Mouse (Mus musculus): ENCODE measurements around the gene Nrros. TPM values are rescaled to one million over a fixed set of nuclear protein-coding genes. Genes with fewer than 3 reads are reported as not detected.
"Not testable (repeated sequence)": the region's sequence is repeated elsewhere in the genome, so short reads cannot be mapped to it uniquely, and the experiment has no call there.

Gene Nrros
- polyA plus RNA-seq, 1 experiment, result 0.60 TPM

- no peaks in the 10 kb centered on the region for H3K4me1 ChIP-seq (ENCODE audit: control insufficient read depth, insufficient read depth, low read length)
- TF ChIP-seq POLR2A (IDR thresholded peaks at IDR 0.05; ENCODE audit: low read depth, low read length) (no peak), CTCF (IDR thresholded peaks at IDR 0.05; ENCODE audit: borderline replicate concordance, insufficient read depth, low read length) (no peak)
- no peak overlapping the region for H3K27ac ChIP-seq (ENCODE audit: insufficient read depth, low read length)
- no peak overlapping the region for H3K4me3 ChIP-seq (ENCODE audit: insufficient read depth, low read length)
Observed at GRCm38 (mm10) chr16:32107342-32108045, 57.9 kb downstream of the Nrros start.

DNA sequence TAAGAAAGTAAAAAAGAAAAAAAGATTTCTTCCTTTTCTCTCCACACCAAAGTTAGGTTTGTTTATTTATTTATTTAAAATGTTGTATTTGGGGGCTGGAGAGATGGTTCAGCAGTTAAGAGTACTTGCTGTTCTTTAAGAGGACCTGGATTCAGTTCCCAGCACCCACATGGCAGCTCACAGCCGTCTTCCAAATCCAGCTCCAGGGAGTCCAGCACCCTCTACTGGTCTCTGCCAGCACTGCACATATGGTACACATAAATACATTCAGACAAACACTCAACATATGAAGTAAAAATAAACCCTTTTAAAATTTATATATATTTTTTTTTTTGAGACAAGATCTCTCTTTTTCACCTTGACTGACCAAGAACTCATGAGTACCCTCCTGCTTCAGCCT is 59.7 kb downstream of the Nrros start:
- no peak overlapping the region for H3K27ac ChIP-seq (ENCODE audit: insufficient read depth, low read length)
- TF ChIP-seq POLR2A (IDR thresholded peaks at IDR 0.05; ENCODE audit: low read depth, low read length) (no peak), CTCF (IDR thresholded peaks at IDR 0.05; ENCODE audit: borderline replicate concordance, insufficient read depth, low read length) (no peak)
- H3K4me1 ChIP-seq (ENCODE audit: control insufficient read depth, insufficient read depth, low read length), result no peaks in the 10 kb centered on the region
- H3K4me3 ChIP-seq (ENCODE audit: insufficient read depth, low read length), result no peak overlapping the region

DNA sequence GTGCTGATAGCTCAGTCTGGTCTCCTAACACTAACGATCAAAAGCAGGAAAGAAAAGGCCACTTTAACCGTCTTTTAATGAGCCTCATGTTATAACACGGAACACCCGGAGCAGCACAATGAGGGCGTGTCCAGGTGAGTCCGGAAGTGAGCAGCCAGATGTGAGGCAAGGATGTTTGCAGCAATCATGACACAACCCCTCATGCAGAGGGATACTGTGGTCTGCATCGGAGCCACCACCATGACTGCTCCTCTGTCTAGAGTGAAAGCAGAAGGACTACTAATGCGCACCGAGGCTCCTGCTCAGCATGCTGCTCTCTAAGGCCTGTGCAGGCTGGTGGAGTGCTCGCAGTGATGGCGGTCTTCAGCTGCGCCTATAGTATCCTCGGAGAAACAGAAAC is 63.1 kb downstream of the Nrros start:
- Histone ChIP-seq H3K4me3 (ENCODE audit: insufficient read depth, low read length) (no peak overlapping the region), H3K4me1 (ENCODE audit: control insufficient read depth, insufficient read depth, low read length) (no peaks in the 10 kb centered on the region), H3K27ac (ENCODE audit: insufficient read depth, low read length) (no peak overlapping the region)
- TF ChIP-seq CTCF (IDR thresholded peaks at IDR 0.05; ENCODE audit: borderline replicate concordance, insufficient read depth, low read length) (no peak), POLR2A (IDR thresholded peaks at IDR 0.05; ENCODE audit: low read depth, low read length) (no peak)

- H3K27ac ChIP-seq (ENCODE audit: insufficient read depth, low read length), result no peak within 1 kb of the TSS
- H3K4me1 ChIP-seq (ENCODE audit: control insufficient read depth, insufficient read depth, low read length), result no peaks in the 10 kb centered on the region
- peak within 1 kb of the TSS; percentile 67 for H3K4me3 ChIP-seq (ENCODE audit: insufficient read depth, low read length)
- TF ChIP-seq CTCF (IDR thresholded peaks at IDR 0.05; ENCODE audit: borderline replicate concordance, insufficient read depth, low read length) (no peak), POLR2A (IDR thresholded peaks at IDR 0.05; ENCODE audit: low read depth, low read length) (peak; percentile 75)
Observed at GRCm38 (mm10) chr16:32099638-32100150, 65.7 kb downstream of the Nrros start, which contains the start of the genes Pigx and Cep19. TSS of gene Pigx (minus strand) at chr16:32099740. TSS of gene Cep19 (plus strand) at chr16:32099800.

GRCm38 (mm10) chr16:32098897-32099637 is 66.3 kb downstream of the Nrros start:
- H3K4me3 ChIP-seq (ENCODE audit: insufficient read depth, low read length), result peak overlapping the region; percentile 67
- H3K27ac ChIP-seq (ENCODE audit: insufficient read depth, low read length), result no peak overlapping the region
- H3K4me1 ChIP-seq (ENCODE audit: control insufficient read depth, insufficient read depth, low read length), result no peaks in the 10 kb centered on the region
- TF ChIP-seq CTCF (IDR thresholded peaks at IDR 0.05; ENCODE audit: borderline replicate concordance, insufficient read depth, low read length) (no peak), POLR2A (IDR thresholded peaks at IDR 0.05; ENCODE audit: low read depth, low read length) (no peak)

- not testable (repeated sequence) for H3K27ac ChIP-seq (ENCODE audit: insufficient read depth, low read length); H3K4me3 ChIP-seq (ENCODE audit: insufficient read depth, low read length)
Observed at GRCm38 (mm10) chr16:32097757-32098156, 67.6 kb downstream of the Nrros start.

More at GRCm38 (mm10) chr16:32097757-32098156, 67.6 kb downstream of the Nrros start:
- H3K4me1 ChIP-seq (ENCODE audit: control insufficient read depth, insufficient read depth, low read length), result not testable (repeated sequence)

Other genes with a start within 250 kb of the Nrros start
- gene Pigz, start 231.7 kb downstream of the Nrros start, polyA plus RNA-seq (2011; ENCODE audit: insufficient read length, low read depth, missing spikeins), result not detected in 2 replicates
- gene 0610012G03Rik, start 217.1 kb downstream of the Nrros start, polyA plus RNA-seq (2011; ENCODE audit: insufficient read length, low read depth, missing spikeins), result 16.8 and 19.0 TPM in 2 replicates
- 73.8 and 91.5 TPM in 2 replicates for gene Ncbp2, start 217.1 kb downstream of the Nrros start, polyA plus RNA-seq (2011; ENCODE audit: insufficient read length, low read depth, missing spikeins)
- gene Senp5, start 162.3 kb downstream of the Nrros start, polyA plus RNA-seq (2011; ENCODE audit: insufficient read length, low read depth, missing spikeins), result 54.9 and 72.1 TPM in 2 replicates
- gene Pak2, start 86.3 kb downstream of the Nrros start, polyA plus RNA-seq (2011; ENCODE audit: insufficient read length, low read depth, missing spikeins), result 61.3 and 61.4 TPM in 2 replicates
- 53.3 and 54.0 TPM in 2 replicates for gene Pigx, start 65.9 kb downstream of the Nrros start, polyA plus RNA-seq (2011; ENCODE audit: insufficient read length, low read depth, missing spikeins)
- gene Cep19, start 65.8 kb downstream of the Nrros start, polyA plus RNA-seq (2011; ENCODE audit: insufficient read length, low read depth, missing spikeins), result 9.2 and 10.9 TPM in 2 replicates
- not detected in 2 replicates for gene Bex6, start 14.2 kb upstream of the Nrros start, polyA plus RNA-seq (2011; ENCODE audit: insufficient read length, low read depth, missing spikeins)
- 12.4 and 16.1 TPM in 2 replicates for gene Fbxo45, start 81.6 kb upstream of the Nrros start, polyA plus RNA-seq (2011; ENCODE audit: insufficient read length, low read depth, missing spikeins)
- 11.1 and 11.3 TPM in 2 replicates for gene Wdr53, start 81.6 kb upstream of the Nrros start, polyA plus RNA-seq (2011; ENCODE audit: insufficient read length, low read depth, missing spikeins)
- gene Smco1, start 105.9 kb upstream of the Nrros start, polyA plus RNA-seq (2011; ENCODE audit: insufficient read length, low read depth, missing spikeins), result not detected in 2 replicates
- 20.2 and 27.4 TPM in 2 replicates for gene Rnf168, start 111.9 kb upstream of the Nrros start, polyA plus RNA-seq (2011; ENCODE audit: insufficient read length, low read depth, missing spikeins)
- 36.6 and 37.7 TPM in 2 replicates for gene Ubxn7, start 166.7 kb upstream of the Nrros start, polyA plus RNA-seq (2011; ENCODE audit: insufficient read length, low read depth, missing spikeins)
- gene Tm4sf19, start 234.9 kb upstream of the Nrros start, polyA plus RNA-seq (2011; ENCODE audit: insufficient read length, low read depth, missing spikeins), result not detected in 2 replicates